Mouse (Mus musculus) kidney, embryonic 16.5 days (tissue): ENCODE measurements around the gene Cenpm. TPM values are rescaled to one million over a fixed set of nuclear protein-coding genes. Genes with fewer than 3 reads are reported as not detected.
A peak's percentile ranks its signal among the peaks of the same experiment; 100 is the strongest.
"Not testable (repeated sequence)": the region's sequence is repeated elsewhere in the genome, so short reads cannot be mapped to it uniquely, and the experiment has no call there.

Experiments used
- ATAC-seq: fragments of 200-750 bp; cut with Nextera tagmentation; 2 replicates; pipeline ENCODE4 v1.8.0; 2017; ENCODE audit warnings: moderate TSS enrichment; ENCODE audit not compliant: low FRiP score, low TSS enrichment
- H3K27ac ChIP-seq: fragments of 300-500 bp; sonication (generic); 2 replicates; pipeline ENCODE4 v1.5.1; 2014; ENCODE audit warnings: low read length
- H3K27me3 ChIP-seq: fragments of 300-500 bp; sonication (generic); 2 replicates; pipeline ENCODE4 v1.6.1; 2014; ENCODE audit warnings: low read length, control low read depth, mixed read lengths; ENCODE audit not compliant: insufficient read depth
- H3K36me3 ChIP-seq: fragments of 300-500 bp; sonication (generic); 2 replicates; pipeline ENCODE4 v1.6.1; 2014; ENCODE audit warnings: low read length, control low read depth, mixed read lengths; ENCODE audit not compliant: insufficient read depth
- H3K4me1 ChIP-seq: fragments of 300-500 bp; sonication (generic); 2 replicates; pipeline ENCODE4 v1.6.1; 2014; ENCODE audit warnings: low read length, control low read depth, mixed read lengths; ENCODE audit not compliant: insufficient read depth
- H3K4me2 ChIP-seq: fragments of 300-500 bp; sonication (generic); replicated peaks from 2 replicates; pipeline ENCODE4 v1.6.1; 2014; ENCODE audit warnings: low read depth, low read length
- H3K4me3 ChIP-seq: fragments of 300-500 bp; sonication (generic); 2 replicates; pipeline ENCODE4 v1.5.1; 2014; ENCODE audit warnings: mild to moderate bottlenecking, low read length
- H3K9ac ChIP-seq: fragments of 300-500 bp; sonication (generic); replicated peaks from 2 replicates; pipeline ENCODE4 v1.6.1; 2014; ENCODE audit warnings: low read length
- H3K9me3 ChIP-seq: fragments of 300-500 bp; sonication (generic); 2 replicates; pipeline ENCODE4 v1.6.1; 2016; ENCODE audit warnings: low read length, control low read depth
- WGBS: fragments of 180-500 bp; shearing (Covaris S2); extraction: QIAGEN DNeasy Blood & Tissue Kit; methylation state at CpG from one replicate; pipeline ENCODE4 v1.1.7; 2014; 5-methylcytosine and 5-hydroxymethylcytosine counted together
- polyA plus RNA-seq: library from polyadenylated mRNA; unstranded; fragments of >200 nt; fragmentation: Nextera tagmentation; extraction: Ambion mirVana; gene quantifications from 2 replicates; pipeline ENCODE4 v1.2.1, GENCODE M21; 2015

The Cenpm gene
- polyA plus RNA-seq, 1 experiment from 2014 or later: 65.9 TPM

- no peak overlapping the region for H3K4me2 ChIP-seq
- H3K36me3 ChIP-seq: no peaks in the 10 kb centered on the region
- H3K9ac ChIP-seq: no peak overlapping the region
- no peaks in the 10 kb centered on the region for H3K27me3 ChIP-seq
- H3K4me1 ChIP-seq: no peaks in the 10 kb centered on the region
- ATAC-seq: no peak
- H3K4me3 ChIP-seq: no peak overlapping the region
- no peak overlapping the region for H3K27ac ChIP-seq
- WGBS: 99% methylated on average over 3 of the region's 3 CpGs
- H3K9me3 ChIP-seq: peaks cover 3% of the 10 kb centered on the region; the same call in 1 of the 2 replicates
These were observed 7.0 kb upstream of the Cenpm start for GRCm38 (mm10) chr15:82251579-82251978.

DNA sequence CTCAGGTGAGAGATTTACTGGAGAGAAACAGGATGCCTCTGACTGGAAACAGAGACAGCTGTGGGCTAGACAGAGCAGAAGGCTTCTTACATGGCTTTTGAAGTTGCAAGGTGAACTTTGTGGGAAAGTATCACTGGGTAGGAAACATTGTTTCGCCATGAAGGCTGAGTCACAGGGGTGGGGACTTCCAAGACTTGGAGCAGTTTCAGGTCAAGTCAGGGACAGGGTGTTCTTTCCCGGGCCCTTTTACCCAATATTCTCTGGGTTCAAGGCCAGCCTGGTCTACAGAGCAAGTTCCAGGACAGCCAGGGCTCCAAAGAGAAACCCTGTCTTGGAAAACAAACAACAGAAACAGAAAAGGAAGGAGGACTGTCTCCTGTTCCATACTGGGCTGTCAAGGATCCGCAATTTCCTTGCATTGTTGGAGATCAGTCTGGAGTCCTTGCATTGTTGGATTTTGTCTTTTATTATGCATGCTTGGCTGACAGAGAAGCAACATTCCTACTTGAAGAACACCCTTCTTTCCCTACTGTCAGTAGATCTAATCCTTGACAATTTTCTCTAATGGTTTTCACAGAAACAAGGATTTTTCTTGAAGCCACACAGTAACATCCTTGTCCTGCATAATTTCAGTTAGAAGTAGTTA lies 2.7 kb upstream of the Cenpm start:
- 72% methylated on average over 3 of the region's 3 CpGs for WGBS

GRCm38 (mm10) chr15:82244805-82245161 lies 235 bp upstream of the Cenpm start:
- WGBS: 18% methylated on average over 9 of the region's 9 CpGs
- not testable (repeated sequence) for ATAC-seq

More for the DNA sequence above, 2.7 kb upstream of the Cenpm start:
- no peak overlapping the region for H3K4me3 ChIP-seq
- no peak overlapping the region for H3K27ac ChIP-seq
- H3K4me1 ChIP-seq: peaks cover 11% of the 10 kb centered on the region
- no peak overlapping the region for H3K9ac ChIP-seq
- H3K9me3 ChIP-seq: peaks cover 3% of the 10 kb centered on the region; the same call in 1 of the 2 replicates
- no peaks in the 10 kb centered on the region for H3K36me3 ChIP-seq
- H3K27me3 ChIP-seq: no peaks in the 10 kb centered on the region
- no peak for ATAC-seq
- no peak overlapping the region for H3K4me2 ChIP-seq

GRCm38 (mm10) chr15:82243742-82244114 lies 820 bp downstream of the Cenpm start:
- Histone ChIP-seq H3K36me3 (no peaks in the 10 kb centered on the region), H3K27me3 (no peaks in the 10 kb centered on the region), H3K27ac (0 out of 2 replicates have a peak overlapping the region, but pooled peaks have one; percentile 36), H3K4me1 (peaks cover 11% of the 10 kb centered on the region), H3K4me3 (peak overlapping the region; percentile 89), H3K9me3 (no peaks in the 10 kb centered on the region), H3K9ac (peak overlapping the region; percentile 79), H3K4me2 (peak overlapping the region; percentile 97)
- WGBS: 2% methylated on average over 12 of the region's 12 CpGs
- no peak; the same call in 1 of the 2 replicates for ATAC-seq

More at GRCm38 (mm10) chr15:82244805-82245161, 235 bp upstream of the Cenpm start:
- H3K4me3 ChIP-seq: peak overlapping the region; percentile 89
- H3K4me1 ChIP-seq: peaks cover 11% of the 10 kb centered on the region
- not testable (repeated sequence) for H3K9me3 ChIP-seq, H3K27me3 ChIP-seq, H3K36me3 ChIP-seq
- H3K9ac ChIP-seq: peak overlapping the region; percentile 79
- H3K4me2 ChIP-seq: peak overlapping the region; percentile 97
- peak overlapping the region; percentile 91 for H3K27ac ChIP-seq

- Histone ChIP-seq H3K27ac (no peak overlapping the region), H3K27me3 (no peaks in the 10 kb centered on the region), H3K4me3 (peak overlapping the region; percentile 89), H3K4me2 (peak overlapping the region; percentile 97), H3K36me3 (no peaks in the 10 kb centered on the region), H3K4me1 (peaks cover 11% of the 10 kb centered on the region), H3K9me3 (no peaks in the 10 kb centered on the region), H3K9ac (peak overlapping the region; percentile 79)
- no peak for ATAC-seq
- WGBS: 64% methylated on average over 3 of the region's 3 CpGs
These were observed 1.2 kb downstream of the Cenpm start for GRCm38 (mm10) chr15:82243311-82243710.

- 15% methylated on average over 5 of the region's 5 CpGs for WGBS
- Histone ChIP-seq H3K36me3 (no peaks in the 10 kb centered on the region; the same call in 1 of the 2 replicates), H3K4me3 (no peak overlapping the region), H3K27me3 (no peaks in the 10 kb centered on the region), H3K4me1 (no peaks in the 10 kb centered on the region; the same call in 1 of the 2 replicates), H3K4me2 (no peak overlapping the region), H3K9ac (no peak overlapping the region), H3K27ac (no peak overlapping the region), H3K9me3 (no peaks in the 10 kb centered on the region)
- ATAC-seq: peak; percentile 63
These were observed 8.0 kb downstream of the Cenpm start for GRCm38 (mm10) chr15:82236565-82236964.

DNA sequence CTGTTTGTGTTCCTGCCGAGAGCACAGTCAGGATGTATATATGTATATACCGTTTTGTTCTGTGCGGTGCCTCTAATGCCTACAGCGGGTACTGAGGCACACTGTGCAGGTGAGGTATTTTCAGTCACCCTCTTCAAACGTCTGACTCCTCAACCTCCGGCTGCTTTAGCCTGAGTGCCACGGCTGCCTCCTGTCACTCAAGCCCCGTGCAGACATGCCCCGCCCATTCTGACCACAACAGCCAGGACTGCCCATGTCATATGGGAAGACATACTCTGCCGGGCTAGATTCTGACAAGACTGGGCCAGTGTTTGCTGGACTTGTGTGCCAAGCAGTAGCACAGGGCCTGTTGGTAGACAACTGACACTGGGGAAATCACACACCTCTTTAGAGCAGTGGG lies 8.9 kb downstream of the Cenpm start:
- H3K36me3 ChIP-seq: no peaks in the 10 kb centered on the region; the same call in 1 of the 2 replicates
- H3K4me2 ChIP-seq: no peak overlapping the region
- ATAC-seq: no peak
- H3K9ac ChIP-seq: no peak overlapping the region
- H3K4me1 ChIP-seq: no peaks in the 10 kb centered on the region; the same call in 1 of the 2 replicates
- H3K27ac ChIP-seq: no peak overlapping the region
- 76% methylated on average over 10 of the region's 10 CpGs for WGBS
- H3K4me3 ChIP-seq: no peak overlapping the region
- no peaks in the 10 kb centered on the region for H3K9me3 ChIP-seq
- H3K27me3 ChIP-seq: no peaks in the 10 kb centered on the region

DNA sequence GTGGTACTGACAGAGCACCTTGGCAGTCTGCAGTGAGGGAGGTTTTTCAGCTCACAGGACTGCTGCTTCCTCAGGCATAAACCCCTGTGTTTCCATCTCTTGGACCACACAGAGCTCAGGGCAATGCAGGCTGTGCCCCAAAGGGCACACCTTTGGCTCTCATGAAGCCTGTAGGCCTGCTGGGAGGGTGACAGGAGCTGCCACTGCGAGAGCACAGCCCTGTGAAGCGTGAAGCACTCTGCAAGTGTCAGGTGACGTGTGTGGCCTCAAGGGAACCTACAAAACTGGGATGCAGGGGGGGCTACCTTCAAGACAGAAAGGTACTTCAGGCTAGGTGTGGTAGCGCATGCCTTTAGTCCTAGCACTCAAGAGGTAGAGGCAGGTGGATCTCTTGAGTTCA lies 11.9 kb downstream of the Cenpm start:
- H3K4me2 ChIP-seq: no peak overlapping the region
- H3K36me3 ChIP-seq: no peaks in the 10 kb centered on the region; the same call in 1 of the 2 replicates
- no peak overlapping the region for H3K4me3 ChIP-seq
- H3K27me3 ChIP-seq: no peaks in the 10 kb centered on the region
- ATAC-seq: no peak
- no peak overlapping the region for H3K27ac ChIP-seq
- 43% methylated on average over 4 of the region's 4 CpGs for WGBS
- H3K9me3 ChIP-seq: no peaks in the 10 kb centered on the region
- H3K9ac ChIP-seq: no peak overlapping the region
- peaks cover 5% of the 10 kb centered on the region for H3K4me1 ChIP-seq

GRCm38 (mm10) chr15:82231591-82232378 lies 12.8 kb downstream of the Cenpm start:
- Histone ChIP-seq H3K27ac (no peak overlapping the region), H3K4me1 (peaks cover 5% of the 10 kb centered on the region), H3K27me3 (no peaks in the 10 kb centered on the region), H3K9me3 (no peaks in the 10 kb centered on the region), H3K4me3 (no peak overlapping the region), H3K9ac (no peak overlapping the region), H3K4me2 (no peak overlapping the region), H3K36me3 (no peaks in the 10 kb centered on the region; the same call in 1 of the 2 replicates)
- 62% methylated on average over 11 of the region's 11 CpGs for WGBS
- no peak for ATAC-seq

GRCm38 (mm10) chr15:82231100-82231499 lies 13.4 kb downstream of the Cenpm start:
- Histone ChIP-seq H3K4me3 (no peak overlapping the region), H3K27ac (no peak overlapping the region), H3K4me1 (peaks cover 5% of the 10 kb centered on the region), H3K4me2 (no peak overlapping the region), H3K9me3 (no peaks in the 10 kb centered on the region), H3K36me3 (no peaks in the 10 kb centered on the region; the same call in 1 of the 2 replicates), H3K27me3 (0 out of 2 replicates have a peak, but pooled peaks cover 1% of the 10 kb centered on the region), H3K9ac (no peak overlapping the region)
- peak; percentile 42; the same call in 1 of the 2 replicates for ATAC-seq
- WGBS: 64% methylated on average over 4 of the region's 4 CpGs
